7 mouse cellular contexts compared by ENCODE assay signal in the genomic region with DNA sequence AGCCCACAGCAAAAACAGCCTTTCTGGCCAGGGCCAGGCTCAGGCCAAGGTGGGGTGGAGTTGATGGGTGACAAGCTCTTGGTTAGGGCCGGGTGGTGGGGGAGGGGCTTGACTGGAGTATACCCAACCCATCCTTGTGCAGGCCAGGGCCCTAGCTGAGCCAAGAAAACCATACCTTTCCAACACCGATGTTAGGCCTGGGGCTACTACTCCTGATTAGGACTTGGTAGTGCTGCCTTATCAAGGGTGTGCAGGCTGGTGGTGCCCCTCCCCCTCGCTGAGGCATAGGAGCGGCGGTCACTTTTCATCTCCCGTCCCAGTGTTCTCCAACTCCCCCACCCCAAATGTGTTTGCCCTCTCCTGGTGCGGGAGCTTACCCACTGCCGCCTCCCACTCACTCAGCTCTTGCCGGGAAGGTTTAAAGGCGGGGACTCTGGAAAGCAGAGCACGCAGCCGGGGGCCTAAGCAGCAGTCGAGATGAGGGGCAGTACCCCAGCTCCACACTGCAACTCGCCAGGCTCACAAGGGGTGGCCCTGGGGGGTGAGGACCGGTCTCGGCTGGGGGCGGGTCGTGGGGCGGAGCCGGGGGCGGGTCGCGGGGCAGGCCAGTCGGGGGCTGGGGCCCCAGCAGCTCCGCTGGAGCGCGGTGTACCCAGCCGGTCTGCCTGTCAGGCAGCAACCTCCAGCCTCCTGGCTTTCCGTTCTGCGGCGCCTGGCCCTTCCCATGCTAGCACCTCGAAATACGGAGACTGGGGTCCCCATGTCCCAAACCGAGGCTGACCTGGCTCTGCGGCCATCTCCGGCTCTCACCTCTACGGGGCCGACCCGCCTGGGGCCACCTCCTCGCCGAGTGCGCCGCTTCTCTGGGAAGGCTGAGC. TPM values are rescaled to one million over a fixed set of nuclear protein-coding genes. Genes with fewer than 3 reads are reported as not detected.
DNase-seq lines count a peak whose midpoint lies in the region; ATAC-seq and TF ChIP-seq lines count a peak whose summit lies in the region.

A gene (plus strand): TSS at position 620 of the 878 bp plus-strand sequence.

- peak; percentile 85 for ATAC-seq in midbrain, embryonic 13.5 days
- ATAC-seq in stomach, embryonic 15.5 days (ENCODE audit: insufficient read depth, low FRiP score, low read depth): peak; percentile 85

- H3K9ac ChIP-seq in midbrain, embryonic 13.5 days (replicated peaks): peak within 1 kb of the TSS; percentile 72
- H3K9ac ChIP-seq in stomach, embryonic 15.5 days: peak within 1 kb of the TSS; percentile 82

- peak; percentile 84 for DNase-seq in NIH3T3 (ENCODE audit: low read depth)
- DNase-seq in heart, postnatal 14 days: peak; percentile 72 to 80
- DNase-seq in limb, embryonic 10.5 days (ENCODE audit: low spot score): peak; percentile 86

- H3K9me3 ChIP-seq in E14TG2a.4 (ENCODE audit: low read length): no peaks in the 10 kb centered on the region
- H3K9me3 ChIP-seq in limb, embryonic 10.5 days (replicated peaks): no peaks in the 10 kb centered on the region
- no peaks in the 10 kb centered on the region for H3K9me3 ChIP-seq in midbrain, embryonic 13.5 days
- no peaks in the 10 kb centered on the region for H3K9me3 ChIP-seq in stomach, embryonic 15.5 days

- peak within 1 kb of the TSS; percentile 80 for H3K4me3 ChIP-seq in E14TG2a.4 (replicated peaks; ENCODE audit: low read length)
- H3K4me3 ChIP-seq in embryonic fibroblast, embryonic 13.5 days (ENCODE audit: insufficient read depth, low read length): peak within 1 kb of the TSS; percentile 58
- peak within 1 kb of the TSS; percentile 67 for H3K4me3 ChIP-seq in limb, embryonic 10.5 days
- H3K4me3 ChIP-seq in midbrain, embryonic 13.5 days (replicated peaks): peak within 1 kb of the TSS; percentile 45
- H3K4me3 ChIP-seq in stomach, embryonic 15.5 days (replicated peaks): peak within 1 kb of the TSS; percentile 61

- no peak for TF ChIP-seq CTCF in E14TG2a.4 (conservative IDR thresholded peaks at IDR 0.05; ENCODE audit: low read length)
- no peak for TF ChIP-seq CTCF in embryonic fibroblast, embryonic 13.5 days (IDR thresholded peaks at IDR 0.05; ENCODE audit: borderline replicate concordance, insufficient read depth, low read length)

- H3K36me3 ChIP-seq in E14TG2a.4 (ENCODE audit: insufficient read depth, low read length): peaks cover 38% of the 10 kb centered on the region
- peaks cover 35% of the 10 kb centered on the region for H3K36me3 ChIP-seq in limb, embryonic 10.5 days
- H3K36me3 ChIP-seq in midbrain, embryonic 13.5 days: peaks cover 21% of the 10 kb centered on the region
- peaks cover 15% of the 10 kb centered on the region for H3K36me3 ChIP-seq in stomach, embryonic 15.5 days

- peaks cover 73% of the 10 kb centered on the region for H3K4me1 ChIP-seq in E14TG2a.4 (replicated peaks; ENCODE audit: low read depth, low read length)
- H3K4me1 ChIP-seq in embryonic fibroblast, embryonic 13.5 days (ENCODE audit: control insufficient read depth, insufficient read depth, low read length): peaks cover 12% of the 10 kb centered on the region; the same call in 1 of the 2 replicates
- H3K4me1 ChIP-seq in limb, embryonic 10.5 days: peaks cover 68% of the 10 kb centered on the region
- H3K4me1 ChIP-seq in midbrain, embryonic 13.5 days (replicated peaks): peaks cover 49% of the 10 kb centered on the region
- peaks cover 52% of the 10 kb centered on the region for H3K4me1 ChIP-seq in stomach, embryonic 15.5 days

- 1% methylated on average over 43 of the region's 43 CpGs for WGBS in limb, embryonic 10.5 days
- under 1% methylated on average over 43 of the region's 43 CpGs for WGBS in midbrain, embryonic 13.5 days
- 1% methylated on average over 43 of the region's 43 CpGs for WGBS in stomach, embryonic 15.5 days

- intact Hi-C loops in heart, postnatal 14 days (cut with DNase I): loop anchor here (2.0 kb wide), 1 partner anchor 41 kb away; no protein-coding TSS in a partner anchor

- H3K27ac ChIP-seq in embryonic fibroblast, embryonic 13.5 days (ENCODE audit: insufficient read depth, low read length): peak within 1 kb of the TSS; percentile 43
- H3K27ac ChIP-seq in limb, embryonic 10.5 days: peak within 1 kb of the TSS; percentile 84
- peak within 1 kb of the TSS; percentile 25; the same call in 1 of the 2 replicates for H3K27ac ChIP-seq in midbrain, embryonic 13.5 days
- H3K27ac ChIP-seq in stomach, embryonic 15.5 days: peak within 1 kb of the TSS; percentile 92

- peak; percentile 75 for TF ChIP-seq POLR2A in embryonic fibroblast, embryonic 13.5 days (IDR thresholded peaks at IDR 0.05; ENCODE audit: low read depth, low read length)

- H3K27me3 ChIP-seq in E14TG2a.4 (ENCODE audit: insufficient read depth, low read length): peaks cover 45% of the 10 kb centered on the region
- peaks cover 47% of the 10 kb centered on the region for H3K27me3 ChIP-seq in limb, embryonic 10.5 days (ENCODE audit: low read depth, poor library complexity, severe bottlenecking)
- peaks cover 43% of the 10 kb centered on the region for H3K27me3 ChIP-seq in midbrain, embryonic 13.5 days
- peaks cover 24% of the 10 kb centered on the region for H3K27me3 ChIP-seq in stomach, embryonic 15.5 days (replicated peaks)

- H3K4me2 ChIP-seq in midbrain, embryonic 13.5 days (replicated peaks): peak within 1 kb of the TSS; percentile 91
- peak within 1 kb of the TSS; percentile 94 for H3K4me2 ChIP-seq in stomach, embryonic 15.5 days

RNA-seq across cellular contexts. Expression of the gene that starts here (rescaled TPM):
- 1.8 and 2.0 TPM in 2 replicates for polyA plus RNA-seq in embryonic fibroblast, embryonic 13.5 days (2011; ENCODE audit: insufficient read length, low read depth, missing spikeins)
- total RNA-seq in heart, postnatal 14 days (2021): 10 to 100 TPM in 1 of 2 experiments, 1 to 10 TPM in 1; 7.0 to 11.7 TPM
- 4.7 and 6.2 TPM in 2 replicates for polyA plus RNA-seq in limb, embryonic 10.5 days (2016; fragmentation: Nextera tagmentation; extraction: Ambion mirVana)
- polyA plus RNA-seq in midbrain, embryonic 13.5 days (2015; fragmentation: Nextera tagmentation; extraction: Ambion mirVana): 7.2 and 7.5 TPM in 2 replicates
- 17.9 and 19.8 TPM in 2 replicates for polyA plus RNA-seq in stomach, embryonic 15.5 days (2015; fragmentation: Nextera tagmentation; extraction: Ambion mirVana)

Comparison
In these comparisons a context has a peak if more than half of its experiments do, and no peak if none do; other contexts are left out.
1. Peak in every context shown above with its lines: DNase-seq, ATAC-seq, H3K4me3 ChIP-seq and H3K27ac ChIP-seq.
2. H3K27ac ChIP-seq: peak in every context shown above with its lines; median percentile 92 in stomach, embryonic 15.5 days; 84 in limb, embryonic 10.5 days; 43 in embryonic fibroblast, embryonic 13.5 days; 25 in midbrain, embryonic 13.5 days.